Mouse (Mus musculus) G1E (cell line): ENCODE results near the gene Trpv4.

Source experiments
- CTCF ChIP-seq: IDR thresholded peaks from 2 replicates; pipeline ENCODE4 v1.5.1; 2012; ENCODE audit warnings: low read depth, low read length, inconsistent platforms, mixed read lengths
- GATA1 ChIP-seq: IDR thresholded peaks from 2 replicates; pipeline ENCODE4 v1.6.1; 2012; ENCODE audit warnings: borderline replicate concordance, low read length, inconsistent platforms, mixed read lengths

DNA sequence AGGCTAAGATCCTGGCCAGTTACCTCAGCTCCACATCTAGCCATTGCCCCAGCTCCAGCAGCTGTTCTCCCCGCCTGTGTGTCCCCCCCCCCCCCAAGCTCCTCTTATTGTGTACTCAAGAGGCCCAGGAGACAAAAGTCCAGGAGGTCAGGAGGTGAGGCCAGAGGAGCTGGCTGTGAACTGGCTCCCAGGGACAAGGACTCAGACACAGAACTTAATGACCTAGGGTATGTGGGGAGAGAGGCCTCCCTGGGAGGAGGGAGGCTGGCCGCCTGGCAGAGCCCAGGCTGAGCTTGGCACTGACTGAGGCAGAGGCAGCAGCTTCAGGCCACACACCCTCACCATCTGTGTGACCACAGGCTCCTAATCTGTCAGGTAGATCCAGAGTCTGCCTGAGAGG, 85.2 kb downstream of the Trpv4 start:
- TF ChIP-seq CTCF: no peak
- no peak for TF ChIP-seq GATA1
